Mouse (Mus musculus) heart, embryonic 14.5 days (tissue): Measurements from ENCODE around the gene Slc22a21. TPM values are rescaled to one million over a fixed set of nuclear protein-coding genes. Genes with fewer than 3 reads are reported as not detected.

Source experiments
- ATAC-seq: fragments of 200-750 bp; cut with Nextera tagmentation; 2 replicates; pipeline ENCODE4 v1.8.0; 2017; ENCODE audit warnings: low read depth, moderate TSS enrichment; ENCODE audit not compliant: insufficient number of reproducible peaks, insufficient read depth, low FRiP score
- H3K27ac ChIP-seq, 2 experiments: fragments of 200-500 bp in 1 of 2; fragments of 300-500 bp in 1 of 2; sonication (generic) in 1 of 2; replicated peaks in 1 of 2; 2 replicates each; pipeline ENCODE4 v1.5.1; 2012 to 2014; ENCODE audit warnings: low read depth in 2 of 2, low read length in 2 of 2, control low read depth in 1 of 2, mild to moderate bottlenecking in 1 of 2, mixed read lengths in 1 of 2; ENCODE audit not compliant: control insufficient read depth in 1 of 2, insufficient read depth in 1 of 2
- H3K27me3 ChIP-seq: fragments of 300-500 bp; sonication (generic); 2 replicates; pipeline ENCODE4 v1.6.1; 2014; ENCODE audit warnings: mild to moderate bottlenecking, low read length, control low read depth; ENCODE audit not compliant: control insufficient read depth, insufficient read depth
- H3K36me3 ChIP-seq: fragments of 300-500 bp; sonication (generic); 2 replicates; pipeline ENCODE4 v1.6.1; 2014; ENCODE audit warnings: mild to moderate bottlenecking, control low read depth, low read length, mixed read lengths; ENCODE audit not compliant: control insufficient read depth, insufficient read depth
- H3K4me1 ChIP-seq, 2 experiments: fragments of 200-500 bp in 1 of 2; fragments of 300-500 bp in 1 of 2; sonication (generic) in 1 of 2; 2 replicates each; pipeline ENCODE4 v1.6.1; 2012 to 2014; ENCODE audit warnings: low read length in 2 of 2, control low read depth in 1 of 2, mixed read lengths in 1 of 2; ENCODE audit not compliant: control insufficient read depth in 2 of 2, insufficient read depth in 2 of 2
- H3K4me2 ChIP-seq: fragments of 300-500 bp; sonication (generic); 2 replicates; pipeline ENCODE4 v1.6.1; 2014; ENCODE audit warnings: mild to moderate bottlenecking, low read length
- H3K4me3 ChIP-seq, 2 experiments: fragments of 200-500 bp in 1 of 2; fragments of 300-500 bp in 1 of 2; sonication (generic) in 1 of 2; 2 replicates each; pipeline ENCODE4 v1.5.1; 2012 to 2014; ENCODE audit warnings: low read length in 2 of 2, mild to moderate bottlenecking in 2 of 2, control low read depth in 1 of 2, low read depth in 1 of 2, moderate library complexity in 1 of 2; ENCODE audit not compliant: control insufficient read depth in 1 of 2, insufficient read depth in 1 of 2
- H3K9ac ChIP-seq: fragments of 300-500 bp; sonication (generic); 2 replicates; pipeline ENCODE4 v1.6.1; 2014; ENCODE audit warnings: mild to moderate bottlenecking, low read length
- H3K9me3 ChIP-seq: fragments of 300-500 bp; sonication (generic); 2 replicates; pipeline ENCODE4 v1.6.1; 2016; ENCODE audit warnings: low read length, control low read depth; ENCODE audit not compliant: control insufficient read depth
- WGBS: fragments of 180-500 bp; shearing (Covaris S2); extraction: QIAGEN DNeasy Blood & Tissue Kit; methylation state at CpG from one replicate; pipeline ENCODE4 v1.1.7; 2014; 5-methylcytosine and 5-hydroxymethylcytosine counted together
- polyA plus RNA-seq: library from polyadenylated mRNA; unstranded; fragments of >200 nt; fragmentation: Nextera tagmentation; extraction: Ambion mirVana; gene quantifications from 2 replicates; pipeline ENCODE4 v1.2.1, GENCODE M21; 2014

Slc22a21 gene
- 2.6 and 2.9 TPM in 2 replicates for polyA plus RNA-seq

DNA sequence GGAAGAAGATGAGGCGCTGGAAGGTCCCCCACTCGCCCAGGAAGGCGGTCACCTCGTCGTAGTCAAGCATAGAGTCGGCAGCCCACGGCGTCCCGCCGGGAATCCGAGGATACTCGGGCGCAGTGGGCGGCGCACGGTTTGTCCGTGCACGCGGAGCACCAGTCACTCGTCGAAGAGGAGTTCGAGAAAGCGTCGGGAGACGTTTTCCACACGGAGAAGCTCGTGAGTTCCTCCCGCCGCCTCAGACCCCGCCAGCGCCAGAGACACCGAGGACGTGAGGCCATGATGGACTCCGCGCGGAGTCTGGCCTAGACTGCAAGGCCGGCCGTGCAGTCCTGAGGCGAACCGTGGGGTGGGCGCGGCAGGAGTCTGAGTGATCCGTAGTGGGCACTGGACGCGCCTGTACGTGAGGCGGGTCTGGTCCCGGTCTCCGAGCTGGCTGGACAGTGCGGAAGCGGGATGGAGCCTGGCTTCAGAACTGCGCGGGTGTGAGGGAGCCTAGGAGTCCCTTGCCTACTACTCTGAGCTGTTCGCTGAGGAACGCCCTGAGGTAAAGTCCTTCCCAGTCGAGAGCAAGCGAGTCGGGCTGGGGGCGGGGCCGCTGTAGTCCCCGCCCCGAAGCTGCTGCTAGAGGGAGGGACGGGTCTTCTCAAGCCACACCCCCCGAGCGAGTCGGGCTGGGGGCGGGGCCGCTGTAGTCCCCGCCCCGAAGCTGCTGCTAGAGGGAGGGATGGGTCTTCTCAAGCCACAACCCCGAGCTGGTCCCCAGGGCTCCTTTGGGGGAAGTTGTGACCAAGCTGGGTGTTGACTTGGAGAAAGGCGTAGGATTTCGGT lies at the start of gene Slc22a21:
TSS of gene Slc22a21 (minus strand) at position 545 of the 834 bp plus-strand sequence.
- Histone ChIP-seq H3K4me2 (peak within 1 kb of the TSS; percentile 97), H3K9me3 (no peaks in the 10 kb centered on the region), H3K4me3 (peak within 1 kb of the TSS; percentile 69 to 82), H3K27me3 (no peaks in the 10 kb centered on the region), H3K9ac (peak within 1 kb of the TSS; percentile 78), H3K4me1 (peaks cover 4 to 6% of the 10 kb centered on the region in 2 experiments; a peak in 2 of 4 replicates), H3K27ac (no peak within 1 kb of the TSS; a peak in 1 of 4 replicates), H3K36me3 (no peaks in the 10 kb centered on the region)
- ATAC-seq, result peak; percentile 91
- WGBS, result 2% methylated on average over 73 of the region's 73 CpGs

DNA sequence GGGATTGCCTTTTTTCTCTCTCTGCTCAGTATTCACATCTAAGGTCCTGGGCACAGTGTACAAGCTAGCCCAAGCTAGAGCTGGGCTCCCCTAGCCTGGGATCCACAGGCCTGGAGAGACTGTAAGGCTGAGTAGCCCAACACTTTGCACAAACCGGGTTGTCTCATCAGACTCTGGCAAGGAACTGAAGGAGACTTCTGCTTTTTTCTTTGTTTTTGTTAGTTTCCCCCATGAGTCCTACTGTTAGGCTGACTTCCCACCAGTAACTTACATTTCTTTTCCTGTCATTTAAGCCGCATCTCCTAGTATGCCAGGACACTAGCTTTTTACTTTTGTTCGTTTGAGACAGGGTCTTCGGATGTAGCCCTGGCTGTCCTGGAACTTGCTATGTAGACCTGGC lies 48.9 kb upstream of the Slc22a21 start:
- Histone ChIP-seq H3K4me1 (peaks cover 5 to 8% of the 10 kb centered on the region in 2 experiments), H3K27ac (no peak overlapping the region), H3K9ac (peak overlapping the region; percentile 74), H3K4me3 (peak overlapping the region in 1 of 2 experiments; percentile 55; a peak in 2 of 4 replicates), H3K9me3 (no peaks in the 10 kb centered on the region), H3K36me3 (no peaks in the 10 kb centered on the region), H3K4me2 (peak overlapping the region; percentile 97), H3K27me3 (peaks cover 32% of the 10 kb centered on the region)
- ATAC-seq, result no peak
- WGBS, result 79% methylated on average over 4 of the region's 4 CpGs

DNA sequence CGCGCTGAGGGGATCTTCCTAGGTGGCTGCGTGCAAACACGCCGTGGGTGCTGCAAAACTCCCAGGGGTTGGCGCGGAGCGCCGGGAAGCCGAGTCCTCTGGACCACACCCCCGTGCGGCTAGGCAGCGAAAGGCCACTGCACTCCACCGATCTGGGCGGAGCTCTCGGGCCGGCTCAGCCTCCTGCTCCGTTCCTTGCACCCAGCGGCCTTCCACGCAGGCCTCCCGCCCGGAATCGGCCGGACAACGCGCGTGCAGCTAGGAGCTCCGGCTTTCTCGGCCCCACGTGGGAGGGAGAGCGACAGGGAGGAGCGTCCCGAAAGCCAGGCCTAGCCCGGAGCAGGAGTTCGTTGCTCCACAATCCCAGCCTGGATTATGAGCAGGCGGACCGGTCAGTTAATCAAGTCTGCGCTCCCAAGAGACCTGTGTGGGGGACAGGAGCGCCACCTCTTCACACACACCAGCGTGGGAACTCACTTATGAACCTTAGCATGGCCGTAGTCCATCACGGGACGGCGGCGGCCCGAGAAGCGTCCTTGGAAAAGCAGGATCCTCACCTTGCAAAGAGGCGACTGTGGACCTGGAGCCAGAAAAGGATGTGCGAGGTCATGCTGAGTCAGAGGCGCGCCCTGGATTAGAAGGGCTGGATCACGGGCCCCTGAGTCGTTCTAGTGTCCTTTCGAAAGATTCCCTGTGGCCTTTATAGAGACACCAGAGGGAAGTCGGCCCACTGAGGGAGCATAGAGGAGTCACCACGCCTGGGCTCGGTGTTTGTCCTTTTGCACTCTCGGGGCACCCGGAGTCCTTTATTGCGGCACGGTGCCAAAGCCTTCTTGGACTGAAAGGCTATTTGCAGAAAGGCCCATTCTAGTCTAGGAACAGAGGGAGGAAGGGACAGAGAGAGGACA lies 48.2 kb upstream of the Slc22a21 start, which contains the start of gene Slc22a4:
TSS of gene Slc22a4 (minus strand) at position 47 of the 908 bp plus-strand sequence.
- Histone ChIP-seq H3K4me1 (peaks cover 5 to 8% of the 10 kb centered on the region in 2 experiments), H3K4me2 (peak within 1 kb of the TSS; percentile 97), H3K9ac (peak within 1 kb of the TSS; percentile 74), H3K27me3 (peaks cover 32% of the 10 kb centered on the region), H3K9me3 (no peaks in the 10 kb centered on the region), H3K27ac (no peak within 1 kb of the TSS), H3K36me3 (no peaks in the 10 kb centered on the region), H3K4me3 (peak within 1 kb of the TSS; percentile 52 to 55)
- peak; percentile 91 for ATAC-seq
- 2% methylated on average over 61 of the region's 61 CpGs for WGBS

DNA sequence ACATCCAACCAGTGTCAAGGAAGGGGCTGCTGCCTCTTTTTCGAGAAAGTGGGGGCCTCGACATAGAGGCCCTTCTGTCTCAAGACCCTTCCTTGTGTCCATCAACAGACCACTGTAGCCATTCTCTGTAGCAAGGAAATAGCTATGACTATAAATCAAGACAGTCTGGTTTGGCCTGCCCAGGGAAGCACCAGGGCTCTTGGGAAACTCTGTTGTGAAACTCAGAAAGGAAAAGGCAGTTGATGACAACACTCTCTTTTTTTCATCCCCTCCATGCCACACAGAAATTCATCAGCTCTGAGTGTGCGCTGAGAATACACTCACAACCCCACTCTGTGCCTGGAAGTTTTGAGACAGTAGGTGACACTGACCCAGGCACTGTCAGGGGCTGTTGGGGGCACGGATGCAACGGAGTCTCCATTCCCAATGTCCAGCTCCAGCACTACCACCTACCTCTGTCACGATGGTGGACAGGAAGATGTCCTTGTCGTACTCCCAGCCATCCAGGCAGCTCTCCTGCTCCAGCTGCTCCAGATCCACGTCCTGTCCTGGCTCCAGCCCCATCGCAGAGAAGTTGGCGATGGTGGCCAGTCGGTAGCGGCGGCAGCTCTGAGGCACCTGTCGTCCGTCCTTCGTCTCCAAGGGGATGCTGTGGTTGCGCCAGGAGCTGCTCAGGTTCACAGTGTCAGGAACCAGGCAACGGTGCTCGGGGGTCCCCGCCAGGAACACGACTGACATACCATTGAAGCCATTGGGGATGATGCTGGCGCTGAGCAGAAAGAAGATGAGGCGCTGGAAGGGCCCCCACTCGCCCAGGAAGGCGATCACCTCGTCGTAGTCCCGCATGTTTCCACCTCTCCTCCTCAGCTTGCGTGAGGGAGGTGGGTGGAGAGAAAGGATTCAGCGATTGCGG lies 47.3 kb upstream of the Slc22a21 start:
- H3K4me1 ChIP-seq, result peaks cover 5 to 8% of the 10 kb centered on the region in 2 experiments
- WGBS, result 18% methylated on average over 31 of the region's 31 CpGs
- peak overlapping the region; percentile 52 to 55 for H3K4me3 ChIP-seq
- H3K36me3 ChIP-seq, result no peaks in the 10 kb centered on the region
- H3K9me3 ChIP-seq, result no peaks in the 10 kb centered on the region
- H3K9ac ChIP-seq, result peak overlapping the region; percentile 74
- H3K27ac ChIP-seq, result no peak overlapping the region
- H3K4me2 ChIP-seq, result peak overlapping the region; percentile 97
- ATAC-seq, result no peak
- H3K27me3 ChIP-seq, result peaks cover 32% of the 10 kb centered on the region

DNA sequence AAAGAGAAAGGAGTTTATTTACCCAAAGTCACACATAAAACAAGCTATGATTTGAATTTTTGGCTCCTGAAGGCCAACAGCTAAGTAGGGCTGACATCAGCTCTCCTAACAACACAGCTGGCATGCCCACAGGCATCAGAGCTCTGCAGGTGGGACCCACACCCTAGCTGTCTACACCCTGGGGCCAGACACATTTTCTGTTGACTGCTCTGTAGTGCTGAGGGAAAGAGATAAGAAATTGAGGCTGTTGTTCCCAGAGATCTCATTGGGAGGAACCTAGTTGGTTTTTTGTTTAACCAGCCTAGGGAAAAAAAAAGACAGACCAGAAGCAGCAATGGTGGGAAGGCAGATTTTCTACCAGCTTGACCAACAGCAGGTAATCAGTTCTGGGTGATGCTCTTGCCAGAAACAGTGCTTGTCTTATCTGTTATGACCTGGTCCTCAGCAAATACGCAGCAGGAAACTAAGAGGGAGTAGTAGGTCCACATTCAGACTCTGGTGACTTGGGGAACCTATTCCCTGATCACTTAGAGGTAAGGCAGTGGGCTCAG lies 46.4 kb upstream of the Slc22a21 start:
- H3K4me2 ChIP-seq, result peak overlapping the region; percentile 97
- no peak overlapping the region for H3K4me3 ChIP-seq
- 50% methylated on average over 1 of the region's 1 CpGs for WGBS
- no peaks in the 10 kb centered on the region for H3K36me3 ChIP-seq
- peaks cover 5 to 8% of the 10 kb centered on the region in 2 experiments for H3K4me1 ChIP-seq
- H3K27me3 ChIP-seq, result peaks cover 32% of the 10 kb centered on the region
- H3K9ac ChIP-seq, result no peak overlapping the region; the same call in 1 of the 2 replicates
- no peak for ATAC-seq
- no peak overlapping the region for H3K27ac ChIP-seq
- no peaks in the 10 kb centered on the region for H3K9me3 ChIP-seq

DNA sequence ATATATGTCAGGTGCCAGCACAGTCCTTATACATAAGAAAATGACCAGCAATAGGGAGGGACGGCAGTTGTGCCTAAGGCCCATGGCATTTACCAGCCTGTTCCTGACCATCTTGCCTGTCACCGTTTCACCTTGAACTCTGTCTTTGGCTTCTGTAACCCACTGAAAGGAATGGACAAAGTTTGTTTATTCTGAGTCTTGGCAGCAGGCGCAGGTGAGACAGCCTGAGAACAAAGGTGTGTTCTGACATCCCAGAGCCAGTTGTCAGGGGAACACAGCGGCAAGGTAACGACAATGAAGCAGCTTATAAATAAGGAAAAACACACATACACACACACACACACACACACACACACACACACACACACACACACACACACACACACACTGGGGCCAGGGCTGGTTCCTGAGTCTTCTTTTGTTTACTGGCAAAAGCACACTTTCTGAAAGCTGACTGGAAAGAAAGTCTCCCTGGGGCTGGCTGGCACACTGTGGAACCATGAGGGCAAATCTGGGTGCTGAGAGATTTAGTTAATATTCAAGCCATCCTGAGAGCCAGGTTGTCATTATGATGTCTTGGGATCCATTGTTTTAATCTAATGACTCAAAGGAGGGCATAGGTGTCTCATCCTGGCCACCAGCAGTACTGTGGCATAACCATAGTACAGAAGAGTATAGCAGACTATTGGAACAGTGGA lies 41.4 kb upstream of the Slc22a21 start:
- ATAC-seq, result no peak
- H3K4me2 ChIP-seq, result no peak overlapping the region
- H3K36me3 ChIP-seq, result no peaks in the 10 kb centered on the region
- no peak overlapping the region for H3K4me3 ChIP-seq
- H3K4me1 ChIP-seq, result no peaks in the 10 kb centered on the region
- no peak overlapping the region for H3K27ac ChIP-seq
- peaks cover 12% of the 10 kb centered on the region for H3K27me3 ChIP-seq
- H3K9me3 ChIP-seq, result no peaks in the 10 kb centered on the region
- H3K9ac ChIP-seq, result no peak overlapping the region
- WGBS, result 89% methylated on average over 5 of the region's 5 CpGs
